Mouse (Mus musculus): ENCODE results near the gene Ak5. TPM values are rescaled to one million over a fixed set of nuclear protein-coding genes. Genes with fewer than 3 reads are reported as not detected.

Ak5 gene
- total and polyA plus RNA-seq, 3 experiments = 0.13 to 0.79 (median 0.23) TPM

DNA sequence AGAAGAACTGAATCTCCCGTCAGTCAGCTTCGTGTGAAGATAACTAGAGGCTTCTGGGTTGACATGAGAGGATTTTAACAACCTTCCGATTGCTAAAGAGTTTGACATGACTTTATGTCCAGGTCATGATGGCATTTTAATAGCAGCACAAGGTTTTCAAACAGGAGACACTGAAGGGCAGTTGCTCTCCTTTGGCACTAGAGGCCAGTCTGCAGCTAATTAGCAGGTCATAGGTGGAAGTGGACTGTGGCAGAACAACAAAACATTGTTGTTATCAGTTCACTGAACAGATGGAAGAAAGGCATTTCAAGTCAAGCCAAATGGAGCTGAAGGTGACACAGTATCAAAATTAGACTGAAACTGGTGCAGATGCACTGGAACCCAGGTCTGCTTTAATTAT, 41.8 kb upstream of the Ak5 start:
- Histone ChIP-seq H3K79me2 (replicated peaks; ENCODE audit: control insufficient read depth, extremely low read depth, insufficient read depth, poor library complexity, severe bottlenecking) (0 out of 2 replicates have a peak, but pooled peaks cover 7% of the 10 kb centered on the region), H3K27ac (ENCODE audit: insufficient read depth, low read depth) (no peak overlapping the region), H3K36me3 (replicated peaks in 1 of 2; ENCODE audit: control insufficient read depth in 1 of 2, insufficient read depth in 1 of 2, low read length in 1 of 2) (no peaks in the 10 kb centered on the region), H3K4me1 (ENCODE audit: control insufficient read depth in 1 of 2, insufficient read depth in 2 of 2) (peaks cover 1 to 10% of the 10 kb centered on the region in 2 experiments), H3K4me3 (replicated peaks in 1 of 3; ENCODE audit: low read depth in 2 of 3, low read length in 2 of 3, poor library complexity in 1 of 3) (no peak overlapping the region), H3K27me3 (replicated peaks) (no peaks in the 10 kb centered on the region), H3K9me3 (replicated peaks; ENCODE audit: low read length) (no peaks in the 10 kb centered on the region), H3K4me2 (ENCODE audit: insufficient read depth, low read depth, poor library complexity, severe bottlenecking) (no peak overlapping the region), H3K9ac (ENCODE audit: insufficient read depth, low read depth) (no peak overlapping the region)
- TF ChIP-seq SMC3 (IDR thresholded peaks at IDR 0.05; ENCODE audit: low read depth, low read length) (peak; percentile 21; the same call in 1 of the 2 replicates), RAD21 (IDR thresholded peaks at IDR 0.05; ENCODE audit: low read depth, low read length) (peak; percentile 28), GABPA (IDR thresholded peaks at IDR 0.05; ENCODE audit: insufficient replicate concordance, low read depth, low read length) (no peak), CTCF (conservative IDR thresholded peaks at IDR 0.05 in 1 of 2, IDR thresholded peaks at IDR 0.05 in 1 of 2; ENCODE audit: low read depth in 2 of 2, low read length in 2 of 2) (peak in 1 of 2 experiments; percentile 57; a peak in 2 of 4 replicates)
- DNase-seq (ENCODE audit: extremely low read depth) = no peak
- in situ Hi-C loops (cut with MboI; ENCODE audit: low pct_ligation_motif_present, low pct_unique_long_range_greater_than_20kb, low sequenced_read_pairs) = loop anchor here (10.0 kb wide), 1 partner anchor 235 kb away; no protein-coding TSS in a partner anchor
- dilution Hi-C loops (cut with MboI; ENCODE audit: extremely low pct_ligation_motif_present, extremely low pct_unique_long_range_greater_than_20kb, low sequenced_read_pairs) = no loop called here

DNA sequence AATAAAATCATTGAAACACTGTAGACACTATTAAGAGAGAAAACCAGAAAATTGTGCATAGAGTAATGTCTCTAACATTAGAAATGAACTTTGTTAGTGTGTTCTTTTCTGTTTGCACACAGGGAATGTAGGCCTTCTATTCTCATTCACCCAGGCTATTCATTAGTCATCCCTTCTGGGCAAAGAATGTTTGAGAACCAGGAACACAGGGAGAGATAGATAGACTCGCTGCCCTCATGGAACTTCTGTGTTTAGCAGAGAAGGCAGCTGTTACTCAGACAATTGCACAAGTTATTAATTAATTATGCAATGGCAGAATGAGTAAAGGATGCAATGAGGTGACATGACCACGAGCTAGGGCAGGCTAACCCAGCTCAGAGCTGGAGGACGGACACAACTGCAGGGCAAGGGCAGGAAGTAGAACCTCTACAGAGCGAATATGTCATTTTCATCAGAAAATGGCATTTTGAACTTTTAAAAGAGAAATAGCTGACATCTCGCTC, 39.2 kb upstream of the Ak5 start:
- H3K9ac ChIP-seq (ENCODE audit: insufficient read depth, low read depth) = no peak overlapping the region
- no peaks in the 10 kb centered on the region for H3K79me2 ChIP-seq (replicated peaks; ENCODE audit: control insufficient read depth, extremely low read depth, insufficient read depth, poor library complexity, severe bottlenecking)
- peaks cover 6% of the 10 kb centered on the region in 2 experiments; a peak in 3 of 4 replicates for H3K4me1 ChIP-seq (ENCODE audit: control insufficient read depth in 1 of 2, insufficient read depth in 2 of 2)
- no peak overlapping the region for H3K4me2 ChIP-seq (ENCODE audit: insufficient read depth, low read depth, poor library complexity, severe bottlenecking)
- no peak overlapping the region for H3K4me3 ChIP-seq (replicated peaks in 1 of 3; ENCODE audit: low read depth in 2 of 3, low read length in 2 of 3, poor library complexity in 1 of 3)
- H3K9me3 ChIP-seq (replicated peaks; ENCODE audit: low read length) = no peaks in the 10 kb centered on the region
- H3K27ac ChIP-seq (ENCODE audit: insufficient read depth, low read depth) = no peak overlapping the region
- dilution Hi-C loops (cut with MboI; ENCODE audit: extremely low pct_ligation_motif_present, extremely low pct_unique_long_range_greater_than_20kb, low sequenced_read_pairs) = no loop called here
- TF ChIP-seq TBP (conservative IDR thresholded peaks at IDR 0.05; ENCODE audit: low read depth, low read length) = no peak
- no peak for TF ChIP-seq SMC3 (IDR thresholded peaks at IDR 0.05; ENCODE audit: low read depth, low read length)
- TF ChIP-seq ETS1 (conservative IDR thresholded peaks at IDR 0.05; ENCODE audit: low read depth, low read length) = no peak
- TF ChIP-seq JUND (conservative IDR thresholded peaks at IDR 0.05; ENCODE audit: low read depth, low read length) = no peak
- no peak for TF ChIP-seq RCOR1 (conservative IDR thresholded peaks at IDR 0.05; ENCODE audit: low read depth, low read length)
- TF ChIP-seq KAT2A (IDR thresholded peaks at IDR 0.05; ENCODE audit: insufficient replicate concordance, low read length) = no peak
- TF ChIP-seq MAZ (IDR thresholded peaks at IDR 0.05; ENCODE audit: low read depth, low read length) = no peak
- TF ChIP-seq NRF1 (IDR thresholded peaks at IDR 0.05; ENCODE audit: low read depth, low read length) = no peak
- TF ChIP-seq ZMIZ1 (IDR thresholded peaks at IDR 0.05; ENCODE audit: low read depth, low read length) = no peak
- TF ChIP-seq JUN (IDR thresholded peaks at IDR 0.05; ENCODE audit: insufficient read depth, low read depth, low read length) = no peak
- no peak for TF ChIP-seq RAD21 (IDR thresholded peaks at IDR 0.05; ENCODE audit: low read depth, low read length)
- TF ChIP-seq IRF4 (IDR thresholded peaks at IDR 0.05; ENCODE audit: low read depth, low read length) = no peak
- TF ChIP-seq ZKSCAN1 (IDR thresholded peaks at IDR 0.05; ENCODE audit: borderline replicate concordance, low read depth, low read length) = no peak
- no peak for TF ChIP-seq MXI1 (IDR thresholded peaks at IDR 0.05; ENCODE audit: low read depth, low read length)
- DNase-seq (ENCODE audit: extremely low read depth) = no peak
- no peaks in the 10 kb centered on the region for H3K36me3 ChIP-seq (replicated peaks in 1 of 2; ENCODE audit: control insufficient read depth in 1 of 2, insufficient read depth in 1 of 2, low read length in 1 of 2)
- in situ Hi-C loops (cut with MboI; ENCODE audit: low pct_ligation_motif_present, low pct_unique_long_range_greater_than_20kb, low sequenced_read_pairs) = no loop called here
- no peaks in the 10 kb centered on the region for H3K27me3 ChIP-seq (replicated peaks)

Measured in CH12.LX (cell line).